Mouse (Mus musculus): ENCODE data around the gene Ldlrad3. TPM values are rescaled to one million over a fixed set of nuclear protein-coding genes. Genes with fewer than 3 reads are reported as not detected.

Ldlrad3 gene
- polyA plus RNA-seq, 2 experiments = 45.1 to 49.7 TPM

GRCm38 (mm10) chr2:102157010-102157409, 29.2 kb downstream of the Ldlrad3 start:
- WGBS = 51% methylated on average over 9 of the region's 9 CpGs
- Histone ChIP-seq H3K4me3 (replicated peaks; ENCODE audit: low read length) (no peak overlapping the region), H3K4me2 (replicated peaks; ENCODE audit: low read depth, low read length, severe bottlenecking) (no peak overlapping the region), H3K9me3 (ENCODE audit: control insufficient read depth, low read length) (no peaks in the 10 kb centered on the region), H3K36me3 (ENCODE audit: control insufficient read depth, insufficient read depth, low read length) (peaks cover 12% of the 10 kb centered on the region), H3K27ac (replicated peaks; ENCODE audit: low read depth, low read length) (no peak overlapping the region), H3K27me3 (ENCODE audit: control insufficient read depth, insufficient read depth, low read length) (no peaks in the 10 kb centered on the region), H3K4me1 (ENCODE audit: control insufficient read depth, insufficient read depth, low read length) (peaks cover 36% of the 10 kb centered on the region), H3K9ac (ENCODE audit: low read depth, low read length, severe bottlenecking) (no peak overlapping the region)
- ATAC-seq (ENCODE audit: low FRiP score, low read depth) = no peak
- TF ChIP-seq POLR2A (IDR thresholded peaks at IDR 0.05; ENCODE audit: borderline replicate concordance, extremely low read depth, insufficient read depth, insufficient read length) = no peak
- no peak for DNase-seq (ENCODE audit: low spot score)

- Histone ChIP-seq H3K9me3 (ENCODE audit: control insufficient read depth, low read length) (no peaks in the 10 kb centered on the region), H3K4me1 (ENCODE audit: control insufficient read depth, insufficient read depth, low read length) (peaks cover 36% of the 10 kb centered on the region), H3K4me2 (replicated peaks; ENCODE audit: low read depth, low read length, severe bottlenecking) (no peak overlapping the region), H3K27me3 (ENCODE audit: control insufficient read depth, insufficient read depth, low read length) (no peaks in the 10 kb centered on the region), H3K9ac (ENCODE audit: low read depth, low read length, severe bottlenecking) (no peak overlapping the region), H3K27ac (replicated peaks; ENCODE audit: low read depth, low read length) (no peak overlapping the region), H3K4me3 (replicated peaks; ENCODE audit: low read length) (no peak overlapping the region), H3K36me3 (ENCODE audit: control insufficient read depth, insufficient read depth, low read length) (peaks cover 7% of the 10 kb centered on the region)
- WGBS = 11% methylated on average over 9 of the region's 9 CpGs
- TF ChIP-seq POLR2A (IDR thresholded peaks at IDR 0.05; ENCODE audit: borderline replicate concordance, extremely low read depth, insufficient read depth, insufficient read length) = no peak
- DNase-seq (ENCODE audit: low spot score) (no peak), ATAC-seq (ENCODE audit: low FRiP score, low read depth) (no peak)
Observed at GRCm38 (mm10) chr2:102156460-102156859, 29.7 kb downstream of the Ldlrad3 start.

GRCm38 (mm10) chr2:102155306-102156015, 30.7 kb downstream of the Ldlrad3 start:
- H3K4me2 ChIP-seq (replicated peaks; ENCODE audit: low read depth, low read length, severe bottlenecking) = no peak overlapping the region
- H3K4me1 ChIP-seq (ENCODE audit: control insufficient read depth, insufficient read depth, low read length) = peaks cover 40% of the 10 kb centered on the region
- ATAC-seq (ENCODE audit: low FRiP score, low read depth) = no peak
- H3K4me3 ChIP-seq (replicated peaks; ENCODE audit: low read length) = no peak overlapping the region
- H3K9ac ChIP-seq (ENCODE audit: low read depth, low read length, severe bottlenecking) = no peak overlapping the region
- DNase-seq (ENCODE audit: low spot score) = no peak
- peaks cover 2% of the 10 kb centered on the region; the same call in 1 of the 2 replicates for H3K36me3 ChIP-seq (ENCODE audit: control insufficient read depth, insufficient read depth, low read length)
- no peak for TF ChIP-seq POLR2A (IDR thresholded peaks at IDR 0.05; ENCODE audit: borderline replicate concordance, extremely low read depth, insufficient read depth, insufficient read length)
- no peaks in the 10 kb centered on the region for H3K27me3 ChIP-seq (ENCODE audit: control insufficient read depth, insufficient read depth, low read length)
- no peaks in the 10 kb centered on the region for H3K9me3 ChIP-seq (ENCODE audit: control insufficient read depth, low read length)
- no peak overlapping the region for H3K27ac ChIP-seq (replicated peaks; ENCODE audit: low read depth, low read length)
- 44% methylated on average over 5 of the region's 5 CpGs for WGBS

GRCm38 (mm10) chr2:102154771-102155211, 31.4 kb downstream of the Ldlrad3 start:
- DNase-seq (ENCODE audit: low spot score) (no peak), ATAC-seq (ENCODE audit: low FRiP score, low read depth) (no peak)
- no peaks in the 10 kb centered on the region for H3K9me3 ChIP-seq (ENCODE audit: control insufficient read depth, low read length)
- no peak overlapping the region for H3K27ac ChIP-seq (replicated peaks; ENCODE audit: low read depth, low read length)
- peaks cover 42% of the 10 kb centered on the region for H3K4me1 ChIP-seq (ENCODE audit: control insufficient read depth, insufficient read depth, low read length)
- H3K27me3 ChIP-seq (ENCODE audit: control insufficient read depth, insufficient read depth, low read length) = no peaks in the 10 kb centered on the region
- H3K36me3 ChIP-seq (ENCODE audit: control insufficient read depth, insufficient read depth, low read length) = peaks cover 2% of the 10 kb centered on the region; the same call in 1 of the 2 replicates
- no peak for TF ChIP-seq POLR2A (IDR thresholded peaks at IDR 0.05; ENCODE audit: borderline replicate concordance, extremely low read depth, insufficient read depth, insufficient read length)
- 28% methylated on average over 6 of the region's 6 CpGs for WGBS
- no peak overlapping the region for H3K4me3 ChIP-seq (replicated peaks; ENCODE audit: low read length)
- H3K9ac ChIP-seq (ENCODE audit: low read depth, low read length, severe bottlenecking) = no peak overlapping the region
- no peak overlapping the region for H3K4me2 ChIP-seq (replicated peaks; ENCODE audit: low read depth, low read length, severe bottlenecking)

GRCm38 (mm10) chr2:102154328-102154727, 31.9 kb downstream of the Ldlrad3 start:
- no peaks in the 10 kb centered on the region for H3K9me3 ChIP-seq (ENCODE audit: control insufficient read depth, low read length)
- WGBS = 25% methylated on average over 4 of the region's 4 CpGs
- H3K36me3 ChIP-seq (ENCODE audit: control insufficient read depth, insufficient read depth, low read length) = peaks cover 2% of the 10 kb centered on the region; the same call in 1 of the 2 replicates
- no peak overlapping the region for H3K4me3 ChIP-seq (replicated peaks; ENCODE audit: low read length)
- TF ChIP-seq POLR2A (IDR thresholded peaks at IDR 0.05; ENCODE audit: borderline replicate concordance, extremely low read depth, insufficient read depth, insufficient read length) = no peak
- no peak overlapping the region for H3K4me2 ChIP-seq (replicated peaks; ENCODE audit: low read depth, low read length, severe bottlenecking)
- no peak overlapping the region for H3K9ac ChIP-seq (ENCODE audit: low read depth, low read length, severe bottlenecking)
- ATAC-seq (ENCODE audit: low FRiP score, low read depth) (no peak), DNase-seq (ENCODE audit: low spot score) (no peak)
- H3K4me1 ChIP-seq (ENCODE audit: control insufficient read depth, insufficient read depth, low read length) = peaks cover 42% of the 10 kb centered on the region
- H3K27ac ChIP-seq (replicated peaks; ENCODE audit: low read depth, low read length) = no peak overlapping the region
- no peaks in the 10 kb centered on the region for H3K27me3 ChIP-seq (ENCODE audit: control insufficient read depth, insufficient read depth, low read length)
